Mouse (Mus musculus): Measurements from ENCODE around the gene Themis2.
"Not testable (repeated sequence)": the region's sequence is repeated elsewhere in the genome, so short reads cannot be mapped to it uniquely, and the experiment has no call there.

Gene Themis2

GRCm38 (mm10) chr4:132798666-132799065 is 2.5 kb upstream of the Themis2 start:
- not testable (repeated sequence) for DNase-seq

GRCm38 (mm10) chr4:132798028-132798427 is 1.8 kb upstream of the Themis2 start:
- DNase-seq: no peak

DNA sequence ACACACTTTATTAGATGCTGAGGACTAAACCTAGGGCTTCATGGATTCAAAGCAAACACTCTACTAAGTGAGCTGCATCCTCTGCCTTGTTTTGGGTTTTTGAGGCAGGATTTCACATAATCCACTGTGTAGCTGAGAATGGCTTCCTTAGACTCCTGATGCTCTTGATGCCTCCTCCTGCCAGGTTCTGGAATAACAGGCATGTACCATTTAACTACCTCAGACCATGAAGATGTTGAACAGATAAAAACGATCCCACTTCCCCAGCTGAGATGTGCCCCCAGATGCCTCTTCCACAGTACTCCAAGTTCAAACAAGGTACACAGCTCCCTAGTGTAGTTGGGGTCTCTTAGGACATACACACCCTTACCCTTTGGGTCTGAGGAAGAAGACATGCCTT is 1.3 kb upstream of the Themis2 start:
- DNase-seq: no peak

DNA sequence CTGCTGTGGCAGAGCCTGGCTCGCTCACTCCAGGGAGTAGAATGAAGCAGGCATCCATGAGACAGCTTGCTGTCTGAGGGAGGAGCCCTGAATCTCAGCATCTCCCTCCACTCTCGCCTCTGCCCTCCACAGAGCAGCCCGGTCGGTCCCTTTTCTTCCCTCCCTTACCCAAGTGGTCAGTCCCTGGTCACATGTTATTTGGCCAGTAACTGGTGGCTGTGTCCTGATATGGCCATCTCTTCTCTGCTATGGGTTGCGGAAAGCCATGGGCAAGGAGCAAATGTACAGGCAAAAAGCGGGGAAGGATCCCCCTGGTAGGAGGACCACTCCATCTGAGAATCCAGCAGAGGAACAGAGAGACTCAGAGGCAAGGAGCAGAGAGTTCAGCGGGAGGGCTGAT is 1.0 kb downstream of the Themis2 start:
- no peak for DNase-seq

GRCm38 (mm10) chr4:132794760-132795159 is 1.4 kb downstream of the Themis2 start:
- DNase-seq: no peak

DNA sequence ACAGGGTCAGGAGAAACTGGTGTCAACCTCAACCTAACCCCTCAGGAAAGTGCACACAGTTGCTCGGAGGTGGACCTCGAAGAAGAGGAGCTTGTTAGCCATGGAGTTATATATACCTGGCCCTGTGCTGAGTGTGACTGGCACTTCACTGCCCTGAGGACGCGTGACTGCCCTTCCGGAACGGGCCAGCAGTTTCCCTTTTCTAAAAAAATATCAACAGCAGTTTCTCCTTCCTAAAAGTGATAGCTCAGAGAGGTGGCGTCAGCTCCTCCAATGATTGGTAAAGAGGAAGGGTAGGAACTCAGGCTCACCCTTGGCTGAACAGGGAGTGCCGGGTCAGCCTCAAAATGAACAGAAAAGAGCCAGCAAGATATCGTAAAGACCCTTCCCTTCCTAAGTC is 2.2 kb downstream of the Themis2 start:
- DNase-seq: peak; percentile 44

DNA sequence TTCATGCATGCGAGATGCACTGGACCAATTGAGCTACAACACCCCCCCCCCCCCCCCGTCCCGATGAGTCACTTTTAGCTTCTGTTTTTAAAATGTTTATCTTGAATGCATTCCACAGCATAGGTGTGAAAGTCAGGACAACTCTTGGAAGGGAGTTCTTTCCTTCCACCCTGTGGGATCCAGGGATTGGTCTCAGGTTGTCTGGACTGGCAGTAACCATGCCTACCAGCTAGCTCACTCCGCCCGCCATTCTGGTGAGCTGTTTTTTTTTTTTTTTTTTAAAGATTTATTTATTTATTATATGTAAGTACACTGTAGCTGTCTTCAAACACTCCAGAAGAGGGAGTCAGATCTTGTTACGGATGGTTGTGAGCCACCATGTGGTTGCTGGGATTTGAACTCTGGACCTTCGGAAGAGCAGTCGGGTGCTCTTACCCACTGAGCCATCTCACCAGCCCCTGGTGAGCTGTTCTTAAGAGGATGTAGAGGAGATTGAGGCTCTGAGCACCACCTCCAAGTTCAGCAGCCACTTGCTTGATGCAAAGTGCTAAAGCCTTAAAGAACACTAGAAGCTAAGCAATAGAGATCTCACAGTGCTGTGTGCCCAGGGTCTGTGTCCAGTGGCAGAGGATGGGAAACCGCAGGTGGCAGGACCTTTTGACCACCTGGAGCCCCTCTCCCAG is 2.7 kb downstream of the Themis2 start:
- not testable (repeated sequence) for DNase-seq

GRCm38 (mm10) chr4:132789731-132790130 is 6.5 kb downstream of the Themis2 start:
- DNase-seq: no peak

- DNase-seq: no peak
Observed at GRCm38 (mm10) chr4:132785228-132785627, 11.0 kb downstream of the Themis2 start.

DNA sequence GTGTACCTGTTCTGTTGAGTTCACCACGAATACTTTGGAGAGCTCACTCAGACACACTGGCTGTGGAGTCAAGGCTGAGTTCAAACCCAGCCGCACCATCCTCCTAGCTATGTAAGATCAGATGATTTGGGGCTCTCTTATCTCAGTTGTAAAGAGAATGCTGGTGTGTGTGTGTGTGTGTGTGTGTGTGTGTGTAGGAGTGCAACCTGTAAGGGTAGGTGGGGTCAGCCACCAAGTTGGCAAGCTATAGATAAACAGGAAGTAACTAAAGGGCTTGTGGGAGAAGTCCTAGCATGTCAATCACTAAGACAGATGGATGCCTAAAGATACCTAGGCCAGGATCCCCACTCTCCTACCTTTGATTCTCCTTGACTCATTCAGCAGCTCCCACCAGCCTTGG is 12.5 kb downstream of the Themis2 start:
- DNase-seq: no peak

- peak; percentile 56 for DNase-seq
Observed at GRCm38 (mm10) chr4:132780288-132780687, 15.9 kb downstream of the Themis2 start.

- DNase-seq: no peak
Observed at GRCm38 (mm10) chr4:132778562-132779201, 17.5 kb downstream of the Themis2 start.

GRCm38 (mm10) chr4:132776764-132777163 is 19.4 kb downstream of the Themis2 start:
- DNase-seq: peak; percentile 66

DNA sequence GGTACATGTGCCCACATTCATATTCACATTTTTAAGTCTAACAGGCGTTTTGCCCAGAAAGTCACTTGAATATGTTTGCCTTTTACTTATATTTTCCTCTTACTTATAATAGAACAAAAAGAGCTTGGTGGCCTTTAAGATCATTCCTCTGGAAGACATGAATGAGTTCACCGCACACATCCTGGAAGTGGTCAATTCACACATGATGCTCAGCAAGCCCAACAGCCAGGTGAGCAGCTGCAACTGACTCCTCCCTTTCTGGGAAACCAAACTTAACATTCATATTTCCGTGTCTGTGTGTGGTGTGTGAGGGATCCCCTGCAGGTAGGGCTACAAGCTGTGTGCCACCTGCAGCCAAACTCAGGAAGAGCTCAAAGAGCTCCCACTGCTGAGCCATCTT is 21.3 kb downstream of the Themis2 start:
- DNase-seq: no peak

- no peak for DNase-seq
Observed at GRCm38 (mm10) chr4:132771776-132772175, 24.4 kb downstream of the Themis2 start.

DNA sequence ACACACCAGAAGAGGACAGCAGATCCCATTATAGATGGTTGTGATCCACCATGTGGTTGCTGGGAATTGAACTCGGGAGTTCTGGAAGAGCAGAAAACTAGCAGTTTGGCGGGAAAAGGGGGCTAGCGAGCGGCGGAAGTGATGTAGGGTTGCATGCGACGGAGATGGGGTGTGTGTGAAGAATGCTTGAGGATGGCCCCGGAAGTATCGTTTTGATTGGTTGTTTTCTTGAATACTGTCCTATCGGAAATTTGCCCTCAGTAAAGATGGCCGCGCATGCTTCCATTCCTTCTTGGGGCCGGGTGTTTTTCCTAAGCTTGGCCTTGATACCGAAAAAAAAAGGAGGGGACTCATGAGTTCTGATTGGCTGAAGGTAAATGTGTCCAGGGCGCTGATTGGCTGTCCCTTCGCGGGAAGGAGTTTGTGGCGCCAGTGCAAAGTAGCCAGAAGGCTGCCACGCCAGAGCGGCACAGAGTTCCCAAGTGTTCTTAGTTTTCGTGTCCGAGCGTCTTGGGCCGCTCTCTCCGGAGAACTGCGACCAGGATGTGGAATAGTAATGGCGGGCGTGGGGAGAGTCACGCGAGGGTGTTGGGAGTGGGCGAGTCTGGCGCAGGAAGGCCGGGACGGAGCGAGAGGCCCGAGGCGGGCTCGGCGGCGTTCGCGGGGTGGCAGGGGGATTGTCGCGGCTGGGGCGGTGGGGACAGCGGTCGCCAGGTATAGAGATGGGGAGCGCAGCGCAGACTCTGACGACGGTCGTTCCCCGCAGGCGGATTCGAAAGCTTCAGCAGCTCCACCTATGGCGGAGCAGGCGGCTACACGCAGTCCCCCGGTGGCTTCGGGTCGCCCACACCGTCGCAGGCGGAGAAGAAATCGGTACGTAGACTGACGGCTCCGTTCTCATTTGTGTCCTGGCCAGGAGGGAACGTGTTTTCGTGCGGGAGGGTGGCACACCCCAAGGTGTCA is 28.0 kb downstream of the Themis2 start, which contains the start of gene Rpa2:
Rpa2 (plus strand) TSS at position 419 of the 963 bp plus-strand sequence.
- DNase-seq: peak; percentile 99

DNA sequence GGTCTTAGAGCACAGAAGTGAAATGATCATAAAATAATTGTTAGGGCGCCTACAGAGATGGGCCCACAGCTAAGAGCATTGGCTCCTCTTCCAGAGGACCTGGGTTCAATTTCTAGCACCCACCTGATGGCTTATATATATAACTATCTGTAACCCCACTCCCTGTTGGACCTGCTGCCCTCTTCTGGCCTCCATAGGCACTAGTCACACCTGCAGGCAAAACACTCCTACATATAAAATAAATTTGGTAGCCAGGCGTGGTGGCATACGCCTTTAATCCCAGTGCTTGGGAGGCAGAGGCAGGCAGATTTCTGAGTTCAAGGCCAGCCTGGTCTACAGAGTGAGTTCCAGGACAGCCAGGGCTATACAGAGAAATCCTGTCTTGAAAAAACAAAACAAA is 33.1 kb downstream of the Themis2 start:
- DNase-seq: not testable (repeated sequence)

DNA sequence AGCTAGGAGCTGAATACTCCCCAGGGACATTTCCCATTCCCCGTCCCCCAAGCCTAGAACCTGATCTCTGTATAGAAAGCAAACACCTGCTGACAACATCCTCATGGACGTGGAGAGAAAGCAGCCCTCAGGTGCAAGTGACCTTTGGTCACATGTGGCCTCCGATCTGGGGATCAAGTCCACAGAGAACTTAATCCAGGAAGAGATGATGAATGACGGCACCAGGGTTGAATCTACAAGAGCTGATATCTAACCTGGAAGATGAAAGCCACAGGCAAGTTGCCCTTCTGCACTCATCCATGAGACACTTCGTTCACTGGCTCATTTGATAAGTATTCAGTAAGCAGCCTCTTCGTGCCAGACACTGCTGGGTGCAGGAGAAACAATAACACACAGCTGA is 33.6 kb downstream of the Themis2 start:
- DNase-seq: no peak

DNA sequence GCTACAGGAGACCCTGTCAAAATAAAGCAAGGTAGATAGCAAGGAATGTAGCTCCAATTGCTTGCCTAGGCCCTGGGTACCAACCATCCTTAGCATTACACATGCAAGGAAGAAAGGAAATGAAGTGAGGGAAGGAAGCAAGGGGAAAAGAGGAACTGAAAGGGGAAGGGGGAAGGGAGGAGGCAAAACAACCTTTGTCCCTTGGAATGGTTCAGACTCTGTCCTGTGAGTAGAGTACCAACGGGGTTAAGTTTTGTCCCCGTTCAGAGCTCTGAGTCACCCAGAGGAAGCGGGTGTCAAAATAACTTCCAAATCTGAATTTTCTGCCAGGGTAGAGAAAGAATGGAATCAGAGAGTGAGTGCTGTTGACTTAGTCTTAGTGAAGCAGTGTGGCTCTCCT is 35.9 kb downstream of the Themis2 start:
- no peak for DNase-seq

DNA sequence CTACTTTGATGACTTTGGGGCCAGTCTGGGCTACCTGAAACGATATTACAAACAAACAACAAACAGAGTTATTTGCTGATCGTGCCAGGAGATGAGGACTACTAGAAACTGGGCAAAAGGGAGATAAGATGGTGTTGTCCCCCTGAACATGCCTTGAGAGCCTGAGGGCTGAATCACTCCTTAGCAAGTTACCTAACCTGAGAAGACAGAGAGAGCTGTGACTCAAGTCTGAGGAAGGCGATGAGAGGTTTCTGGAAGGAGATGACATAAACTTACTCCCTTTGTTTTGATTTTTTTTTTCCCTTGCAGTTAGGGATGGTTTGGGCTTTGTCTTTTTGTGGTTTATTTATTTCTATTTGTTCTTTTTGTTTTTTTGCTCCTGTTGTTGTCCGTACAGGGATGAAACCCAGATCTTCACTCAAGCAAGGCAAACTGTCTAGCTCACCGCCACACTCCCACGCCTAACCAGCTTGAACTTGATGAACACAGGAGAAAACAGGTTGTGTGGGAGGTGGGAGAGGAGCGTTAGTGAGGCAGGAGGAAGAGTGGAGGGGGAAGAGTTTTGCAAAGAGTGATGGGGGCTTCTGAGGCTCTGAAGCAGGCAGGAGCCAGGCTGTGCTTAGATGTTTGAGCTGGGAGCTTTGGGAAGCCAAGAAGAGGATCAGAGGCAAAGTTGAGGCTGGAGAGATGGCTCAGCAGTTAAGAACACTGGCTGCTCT is 38.4 kb downstream of the Themis2 start:
- DNase-seq: no peak

DNA sequence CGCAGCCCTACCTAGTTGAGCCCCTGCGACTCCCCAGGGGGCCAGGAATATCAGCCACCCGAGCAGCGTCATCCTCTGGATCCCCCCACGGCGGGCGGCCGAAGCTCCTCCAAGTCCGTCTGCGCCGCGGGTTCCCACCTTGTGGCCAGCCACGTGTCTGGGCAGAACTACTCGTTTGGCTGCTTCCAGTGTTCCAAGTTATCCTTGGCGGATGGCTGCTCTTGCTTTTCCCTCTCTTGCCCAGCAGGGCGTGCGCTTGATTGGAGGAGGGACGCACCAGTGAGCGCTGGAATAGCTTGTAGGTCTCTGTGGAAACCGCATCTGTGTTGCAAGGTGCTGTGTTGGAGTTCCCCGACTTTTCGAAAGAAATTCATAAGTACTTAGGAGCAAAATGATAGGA is 39.2 kb downstream of the Themis2 start, which contains the start of gene Smpdl3b:
Smpdl3b (minus strand) TSS at position 279 of the 400 bp plus-strand sequence.
- DNase-seq: peak; percentile 69

- no peak for DNase-seq
Observed at GRCm38 (mm10) chr4:132752992-132753391, 43.2 kb downstream of the Themis2 start.
